Mouse (Mus musculus) gastrocnemius, adult 8-10 months (tissue): ENCODE measurements around the gene E030030I06Rik. TPM values are rescaled to one million over a fixed set of nuclear protein-coding genes. Genes with fewer than 3 reads are reported as not detected.
"Not testable (repeated sequence)": the region's sequence is repeated elsewhere in the genome, so short reads cannot be mapped to it uniquely, and the experiment has no call there.

Experiments used
- DNase-seq, 2 experiments: peaks; one replicate each; pipeline ENCODE4 v3.0.0; 2022; ENCODE audit warnings: low spot score in 2 of 2
- total RNA-seq, 4 experiments: library from RNA; stranded (reverse); gene quantifications; 2 replicates each; pipeline ENCODE4 v1.2.4; 2022

The E030030I06Rik gene
- total RNA-seq, result under 1 TPM in 2 of 4 experiments, not detected in 2; 0.53 to 0.79 TPM

DNA sequence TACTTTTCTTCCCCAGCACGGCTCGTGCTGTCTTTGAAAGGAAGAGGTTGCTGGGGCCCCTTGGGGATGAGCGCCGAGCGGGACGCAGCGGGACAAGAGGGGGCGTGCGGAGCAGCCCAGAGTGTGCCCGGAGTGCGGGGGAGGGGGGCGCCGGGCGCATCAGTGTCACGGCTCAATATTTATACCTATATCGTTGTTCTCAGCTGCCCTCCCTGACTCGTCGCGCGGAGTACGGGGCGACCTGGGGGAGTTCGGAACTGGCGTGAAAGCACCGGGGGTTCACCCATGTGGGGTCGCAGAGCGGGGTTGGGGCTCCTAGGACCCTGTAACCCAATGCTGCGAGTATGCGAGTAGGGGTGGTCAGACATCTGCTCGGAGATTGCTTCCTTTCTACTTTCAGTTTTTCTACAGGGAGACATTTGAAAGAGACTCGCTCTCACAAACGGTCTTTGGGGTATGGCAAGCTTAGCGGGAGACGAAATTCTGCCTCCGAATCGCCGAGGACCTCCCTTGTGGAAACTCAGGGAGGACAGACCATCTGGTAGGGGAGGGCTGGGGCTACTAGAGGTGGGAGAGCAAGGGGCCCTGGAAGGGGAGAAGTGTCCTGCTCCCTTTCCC, at the start of gene E030030I06Rik:
TSS of gene E030030I06Rik (minus strand) at position 198 of the 618 bp plus-strand sequence.
- no peak for DNase-seq

DNA sequence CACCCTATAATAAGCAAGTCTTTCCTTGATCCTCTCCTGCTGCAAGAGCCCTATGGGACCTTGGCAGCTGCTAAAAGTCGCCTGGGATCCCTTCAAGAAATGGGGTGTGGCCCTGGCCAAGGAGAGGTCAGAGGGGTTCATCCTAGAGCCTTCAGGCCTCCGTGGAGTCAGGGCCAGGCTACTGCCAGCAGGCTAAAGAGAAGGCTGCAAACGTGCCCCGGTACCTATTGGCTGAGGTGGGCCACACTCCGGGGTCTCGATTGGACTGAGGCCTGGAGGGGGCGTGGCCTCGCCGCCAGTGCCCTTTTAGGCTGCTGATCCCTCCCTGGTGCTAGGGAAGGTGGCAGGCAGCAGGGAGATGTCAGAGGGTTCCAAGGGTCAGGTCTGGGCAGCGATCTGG, 42.0 kb upstream of the E030030I06Rik start:
- DNase-seq, result not testable (repeated sequence)

DNA sequence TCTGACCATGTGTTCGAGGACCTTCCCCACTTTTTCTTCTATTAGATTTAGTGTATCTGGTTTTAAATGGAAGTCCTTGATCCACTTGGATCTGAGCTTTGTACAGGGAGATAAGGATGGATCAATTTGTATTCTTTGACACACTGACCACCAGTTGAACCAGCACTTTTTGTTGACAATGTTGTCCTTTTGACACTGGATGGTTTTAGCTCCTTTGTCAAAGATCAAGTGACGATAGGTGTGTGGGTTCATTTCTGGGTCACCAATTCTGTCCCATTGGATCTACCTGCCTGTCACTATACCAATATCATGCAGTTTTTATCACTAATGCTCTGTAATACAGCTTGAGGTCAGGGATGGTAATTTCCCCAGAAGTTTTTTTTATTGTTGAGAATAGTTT, 27.4 kb upstream of the E030030I06Rik start:
- not testable (repeated sequence) for DNase-seq

DNA sequence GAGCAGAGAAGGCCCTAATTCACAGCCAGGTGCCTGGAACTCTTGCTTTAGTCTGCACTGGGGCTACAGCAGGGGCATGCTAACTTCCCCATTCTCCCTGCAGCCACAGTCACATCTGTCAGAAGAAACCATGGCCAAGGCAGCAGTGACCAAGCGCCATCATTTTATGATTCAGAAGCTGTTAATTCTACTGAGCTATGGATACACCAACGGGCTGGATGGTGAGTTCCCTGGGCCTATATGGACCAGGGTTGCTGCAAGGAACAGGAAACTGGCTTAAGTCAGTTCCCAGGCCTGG, 25.1 kb upstream of the E030030I06Rik start:
- DNase-seq, result not testable (repeated sequence)

DNA sequence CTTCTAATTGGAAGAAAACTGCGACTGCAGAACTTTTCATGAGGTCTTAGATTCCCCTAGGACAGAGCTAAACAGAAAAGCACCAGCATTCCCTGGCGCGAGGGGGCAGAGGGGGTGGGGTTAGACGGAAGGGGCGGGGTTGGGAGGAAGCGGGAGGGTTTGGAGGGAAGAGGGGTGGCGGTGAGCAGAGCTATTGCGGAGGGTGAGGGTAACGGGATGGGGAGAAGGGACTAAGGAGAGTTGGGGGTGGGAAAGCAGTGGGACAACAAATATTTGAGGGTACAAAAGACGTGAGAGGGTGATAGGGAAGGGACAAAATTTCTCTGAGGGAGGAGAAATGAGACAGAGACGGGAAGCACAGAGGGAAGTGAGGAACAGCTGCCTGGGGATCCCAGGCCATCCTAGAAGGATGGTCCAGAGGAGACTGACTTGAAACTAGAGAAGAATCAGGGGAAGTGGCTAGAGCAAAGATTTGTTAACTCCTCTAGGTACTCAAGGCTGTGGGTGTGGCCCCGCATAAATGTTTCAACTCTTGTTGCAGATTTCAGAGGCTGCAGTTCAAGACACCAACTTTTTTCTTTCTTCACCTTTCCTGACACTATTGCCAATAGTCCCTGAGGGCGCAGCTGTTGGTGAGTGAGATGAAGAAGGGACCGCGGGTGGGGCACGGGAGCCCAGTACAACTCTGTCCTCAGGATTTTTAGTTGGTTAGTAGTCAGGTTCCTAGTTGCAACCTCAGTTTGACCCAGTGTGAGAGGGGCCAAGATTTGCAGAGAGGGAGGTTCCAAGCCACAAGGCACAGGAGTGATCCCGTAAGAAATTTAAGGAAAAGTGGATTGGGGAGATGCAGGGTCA, 24.5 kb upstream of the E030030I06Rik start:
- not testable (repeated sequence) for DNase-seq

DNA sequence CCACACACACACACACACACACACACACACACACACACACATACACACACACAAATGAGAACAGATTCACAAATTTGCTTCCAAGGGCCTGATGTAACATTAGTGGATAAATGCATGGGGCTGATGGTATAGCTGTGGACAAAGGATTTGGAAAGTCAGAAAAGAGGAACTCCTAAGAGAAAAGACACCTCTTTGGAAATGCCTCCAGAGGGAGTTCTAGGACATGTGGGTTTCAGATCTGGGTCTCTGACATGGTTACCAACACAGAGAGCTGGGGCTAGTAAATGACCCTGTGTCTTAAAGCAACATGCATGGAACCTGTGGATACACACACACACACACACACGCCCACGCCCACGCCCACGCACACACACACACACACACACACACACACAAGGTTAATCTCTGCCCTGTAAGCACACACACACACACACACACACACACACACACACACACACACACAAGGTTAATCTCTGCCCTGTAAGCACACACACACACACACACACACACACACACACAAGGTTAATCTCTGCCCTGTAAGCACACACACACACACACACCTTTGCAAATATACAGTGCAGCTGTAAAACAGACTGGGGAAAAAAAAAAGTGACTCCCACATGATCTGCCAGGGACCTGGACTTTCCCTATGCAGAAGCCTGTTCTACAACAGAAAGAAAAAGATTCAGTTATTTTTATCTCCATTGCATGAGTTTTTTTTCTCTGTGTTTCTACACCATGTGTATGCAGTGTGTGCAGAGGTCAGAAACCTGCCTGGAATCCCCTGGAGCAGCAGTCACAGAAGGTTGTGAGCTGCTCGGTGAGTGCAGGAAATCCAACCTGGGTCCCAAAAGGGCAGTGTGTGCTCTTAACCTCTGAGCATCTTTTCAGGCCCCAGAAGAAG, 23.6 kb upstream of the E030030I06Rik start:
- not testable (repeated sequence) for DNase-seq

DNA sequence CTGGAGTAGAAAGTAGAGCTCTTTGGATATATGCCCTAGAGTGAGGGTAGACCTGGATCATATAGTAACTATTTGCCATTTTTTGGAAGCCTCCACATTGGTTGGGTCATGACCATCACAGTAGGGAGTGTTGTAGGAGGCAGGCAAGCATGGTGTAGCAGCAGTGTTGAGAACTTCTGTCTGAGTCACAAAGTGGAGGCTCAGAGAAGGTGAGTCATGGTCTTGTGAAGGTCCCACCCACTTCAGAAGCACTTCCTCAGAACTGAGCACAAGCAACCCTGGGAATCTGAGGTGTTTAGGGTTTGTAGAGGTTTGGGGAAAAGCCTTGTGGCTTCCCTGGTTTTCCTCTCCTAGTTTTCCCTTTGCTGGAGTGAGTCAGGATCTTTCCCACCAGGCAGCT, 20.0 kb upstream of the E030030I06Rik start:
- not testable (repeated sequence) for DNase-seq

DNA sequence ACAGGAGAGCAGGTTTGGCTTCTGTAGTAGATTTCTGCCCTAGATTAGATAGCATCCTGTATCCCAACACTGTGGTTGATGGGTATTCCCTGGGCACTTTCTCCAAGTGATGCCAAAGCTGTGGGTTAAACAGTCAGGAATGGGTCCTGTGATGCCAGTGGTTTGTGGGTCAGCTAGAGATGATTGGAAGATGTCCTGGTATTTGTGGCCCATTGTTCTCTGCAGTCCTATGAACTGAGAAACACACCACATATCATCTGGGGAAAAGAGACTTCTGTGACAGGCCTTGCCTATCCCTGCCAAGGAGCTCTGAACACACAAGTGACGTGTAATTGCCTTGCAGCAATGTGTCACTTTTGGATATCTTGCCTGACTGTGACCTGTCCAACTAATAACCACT, 18.0 kb upstream of the E030030I06Rik start:
- DNase-seq, result not testable (repeated sequence)

DNA sequence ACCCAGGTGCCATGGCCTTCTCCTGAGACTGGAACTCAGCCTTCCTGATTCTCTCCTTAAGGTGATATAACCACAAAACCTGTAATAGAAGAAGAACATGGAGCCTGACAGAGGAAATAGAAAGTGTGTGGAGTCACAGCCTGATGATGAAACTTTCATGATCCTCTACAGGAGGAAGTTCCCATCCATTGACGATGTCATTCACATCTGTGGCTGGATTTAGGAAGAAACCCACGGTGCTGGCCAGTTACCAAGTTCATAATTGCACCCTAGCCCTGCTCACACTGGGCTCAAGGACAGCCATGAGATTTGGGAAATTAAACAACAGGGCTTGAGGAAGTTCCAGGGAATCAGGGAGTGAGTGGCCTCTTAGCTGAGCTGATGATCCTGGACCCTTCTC, 17.0 kb upstream of the E030030I06Rik start:
- not testable (repeated sequence) for DNase-seq

DNA sequence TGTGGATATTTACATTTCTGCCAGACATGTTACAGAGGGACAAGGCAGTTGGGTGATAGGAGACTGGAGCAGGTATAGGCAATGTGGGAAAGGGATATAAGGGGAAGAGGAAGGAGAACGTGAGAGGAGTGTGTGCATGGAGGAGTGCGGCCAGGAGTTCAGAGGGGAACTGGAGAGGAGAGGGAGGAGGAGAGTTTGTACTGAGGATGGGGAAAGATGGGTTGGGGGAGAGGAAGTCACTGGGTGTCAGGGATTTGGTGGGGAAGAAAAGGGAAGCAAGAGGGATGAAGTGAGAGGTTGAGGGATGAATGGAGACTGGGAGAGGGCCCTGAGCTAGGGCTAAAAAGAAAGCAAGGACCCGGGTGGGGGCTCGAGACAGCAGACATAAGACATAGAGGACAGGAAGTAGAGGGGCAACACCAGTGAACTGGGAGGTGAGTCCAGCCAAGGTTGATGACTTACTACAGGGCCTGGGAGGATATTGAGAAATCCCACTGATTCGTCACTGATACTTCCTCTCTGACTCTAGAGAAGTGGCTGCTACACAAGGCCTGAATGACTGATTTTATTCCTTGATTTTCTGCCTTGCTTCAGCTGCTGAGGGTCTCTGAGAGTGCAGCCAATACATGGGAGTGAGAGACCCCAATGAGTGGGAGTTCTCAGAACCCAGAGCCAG, 16.4 kb upstream of the E030030I06Rik start:
- not testable (repeated sequence) for DNase-seq

DNA sequence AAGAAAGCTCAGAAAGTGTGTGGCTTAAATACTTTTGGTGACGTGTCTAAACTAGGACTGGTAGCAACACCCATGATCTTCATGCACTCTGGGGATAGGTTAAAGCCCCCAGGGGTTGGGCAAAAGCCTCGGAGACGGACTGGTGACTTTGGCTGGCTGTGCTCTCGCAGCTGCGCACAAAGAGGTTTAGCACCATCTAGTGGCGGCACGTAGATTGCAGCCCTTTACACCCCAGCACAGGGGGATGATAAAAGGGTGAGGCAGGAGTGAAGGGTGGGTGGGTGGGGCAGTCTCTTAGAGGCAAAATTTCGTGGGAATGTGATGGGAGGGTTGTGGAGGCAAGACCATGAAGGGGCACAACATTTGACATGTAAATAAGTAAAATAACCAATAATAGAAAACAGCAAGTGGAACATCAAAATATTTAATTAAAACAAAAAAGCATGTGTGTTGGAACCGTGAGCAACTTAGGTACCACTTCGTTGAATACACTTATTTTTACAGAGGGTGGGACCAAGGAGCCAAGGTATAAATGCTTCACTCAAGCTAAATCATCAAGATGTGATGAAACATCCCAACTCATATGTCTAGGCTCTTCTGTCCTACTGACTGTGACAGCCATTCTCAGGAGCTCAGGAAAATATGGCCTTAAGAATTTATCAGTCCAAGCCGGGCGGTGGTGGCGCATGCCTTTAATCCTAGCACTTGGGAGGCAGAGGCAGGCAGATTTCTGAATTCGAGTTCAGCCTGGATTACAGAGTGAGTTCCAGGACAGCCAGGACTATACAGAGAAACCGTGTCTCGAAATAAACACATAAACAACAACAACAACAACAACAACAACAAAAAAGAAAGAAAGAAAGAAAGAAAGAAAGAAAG, 14.9 kb upstream of the E030030I06Rik start:
- DNase-seq, result peak; percentile 52 to 54

DNA sequence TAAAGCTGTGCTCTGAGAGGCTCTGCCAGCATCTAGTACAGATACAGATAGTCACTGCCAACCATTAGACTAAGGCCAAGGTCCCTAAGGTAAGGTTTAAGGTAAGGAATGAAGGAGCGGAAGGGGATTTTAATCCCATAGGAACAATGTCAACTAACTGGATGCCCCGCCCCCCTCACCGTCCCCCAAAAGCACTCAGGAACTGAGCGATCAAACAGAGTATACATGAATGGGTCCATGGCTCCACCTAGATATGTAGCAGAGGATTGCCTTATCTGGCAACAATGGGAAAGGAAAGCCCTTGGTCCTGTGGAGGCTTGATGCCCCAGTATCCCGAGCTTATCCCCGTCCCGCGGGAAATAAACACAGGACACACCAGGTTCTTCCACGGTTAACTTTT, 14.2 kb upstream of the E030030I06Rik start:
- not testable (repeated sequence) for DNase-seq

DNA sequence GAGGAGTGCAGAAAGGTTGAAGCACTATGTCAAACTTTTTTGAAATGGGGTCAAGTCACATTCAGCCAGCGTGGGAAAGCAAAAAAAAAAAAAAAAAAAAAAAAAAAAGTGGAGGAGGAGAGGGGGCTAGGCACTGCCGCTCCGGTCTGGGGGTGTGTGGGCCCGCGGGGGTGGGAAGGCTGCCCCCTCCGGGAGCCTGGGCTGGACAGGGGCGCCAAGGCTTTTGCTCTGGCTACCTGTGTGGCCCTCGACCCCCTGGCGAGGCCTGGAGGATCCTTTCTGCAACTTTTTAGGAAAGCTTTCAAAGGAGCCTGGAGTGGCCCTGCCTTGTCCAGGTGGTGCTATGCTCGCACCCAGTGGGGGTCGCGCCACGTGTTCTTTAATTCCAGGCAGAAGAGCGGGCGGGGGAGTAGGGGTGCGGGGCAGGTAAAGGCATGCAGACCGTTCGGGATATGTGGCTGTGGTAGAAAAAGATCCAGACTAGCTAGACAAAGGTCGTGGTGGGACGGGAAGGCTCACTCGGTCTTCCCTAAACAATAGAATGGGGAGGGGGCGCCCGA, 10.6 kb upstream of the E030030I06Rik start:
- DNase-seq, result no peak

DNA sequence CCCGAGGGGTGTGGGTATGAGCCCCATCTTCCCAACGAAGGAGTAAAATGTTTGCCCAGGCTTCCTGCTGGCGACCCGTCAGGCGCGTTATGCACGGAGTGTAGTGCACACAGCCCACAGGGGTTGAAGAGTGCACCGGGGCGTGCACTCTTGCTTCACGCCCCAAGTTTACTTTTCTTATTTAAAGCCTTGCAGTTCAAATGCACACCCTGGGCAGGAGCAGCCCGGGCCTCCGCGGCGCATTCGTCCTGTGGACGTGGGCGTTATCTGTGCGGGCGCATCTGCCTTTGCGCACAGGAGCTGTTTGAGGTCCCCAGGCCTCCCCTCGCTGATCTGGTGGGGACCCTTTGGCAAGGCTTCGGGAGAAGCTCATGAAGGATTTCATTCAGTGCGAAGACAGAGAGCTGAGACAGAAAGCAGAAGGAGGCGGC, 10.1 kb upstream of the E030030I06Rik start:
- DNase-seq, result no peak

DNA sequence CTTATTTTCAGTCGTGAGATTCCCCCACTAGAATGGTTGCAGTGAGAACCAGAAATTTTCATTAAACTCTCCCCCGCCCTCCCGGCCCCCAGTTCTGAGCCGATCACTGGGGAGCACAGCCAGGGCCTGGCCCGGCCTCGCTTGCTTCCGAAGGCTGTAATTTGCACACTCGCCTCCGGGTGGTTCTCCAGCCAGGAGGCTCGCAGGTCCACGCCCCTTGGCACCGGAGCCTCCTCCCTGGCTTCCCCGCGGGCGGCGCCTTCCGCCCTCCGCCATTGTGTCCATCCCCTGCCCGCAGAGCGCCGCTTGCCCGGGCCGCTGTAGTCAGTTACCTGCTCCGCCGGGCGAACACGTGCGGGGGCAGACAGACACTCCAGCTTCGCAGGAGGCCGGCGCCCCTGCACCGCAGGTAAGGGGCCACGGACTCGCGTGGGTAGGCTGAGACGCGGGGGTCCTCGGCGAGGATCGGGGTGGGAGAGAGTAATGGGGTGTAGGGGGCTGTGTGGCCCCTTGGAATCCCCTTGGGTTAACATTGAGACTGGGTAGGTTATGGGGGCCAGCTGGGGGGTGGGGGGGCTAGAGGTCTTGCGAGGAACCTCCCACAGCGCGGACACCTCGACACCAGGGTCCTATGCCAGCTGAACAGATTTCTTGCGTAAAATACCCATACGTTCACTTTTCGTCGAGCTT, 9.4 kb upstream of the E030030I06Rik start, which contains the start of the genes Raet1e and H60b:
TSS of gene Raet1e (plus strand) at position 260 of the 690 bp plus-strand sequence.
TSS of gene H60b (plus strand) at position 277 of the 690 bp plus-strand sequence.
- peak in 1 of 2 experiments; percentile 39 for DNase-seq

DNA sequence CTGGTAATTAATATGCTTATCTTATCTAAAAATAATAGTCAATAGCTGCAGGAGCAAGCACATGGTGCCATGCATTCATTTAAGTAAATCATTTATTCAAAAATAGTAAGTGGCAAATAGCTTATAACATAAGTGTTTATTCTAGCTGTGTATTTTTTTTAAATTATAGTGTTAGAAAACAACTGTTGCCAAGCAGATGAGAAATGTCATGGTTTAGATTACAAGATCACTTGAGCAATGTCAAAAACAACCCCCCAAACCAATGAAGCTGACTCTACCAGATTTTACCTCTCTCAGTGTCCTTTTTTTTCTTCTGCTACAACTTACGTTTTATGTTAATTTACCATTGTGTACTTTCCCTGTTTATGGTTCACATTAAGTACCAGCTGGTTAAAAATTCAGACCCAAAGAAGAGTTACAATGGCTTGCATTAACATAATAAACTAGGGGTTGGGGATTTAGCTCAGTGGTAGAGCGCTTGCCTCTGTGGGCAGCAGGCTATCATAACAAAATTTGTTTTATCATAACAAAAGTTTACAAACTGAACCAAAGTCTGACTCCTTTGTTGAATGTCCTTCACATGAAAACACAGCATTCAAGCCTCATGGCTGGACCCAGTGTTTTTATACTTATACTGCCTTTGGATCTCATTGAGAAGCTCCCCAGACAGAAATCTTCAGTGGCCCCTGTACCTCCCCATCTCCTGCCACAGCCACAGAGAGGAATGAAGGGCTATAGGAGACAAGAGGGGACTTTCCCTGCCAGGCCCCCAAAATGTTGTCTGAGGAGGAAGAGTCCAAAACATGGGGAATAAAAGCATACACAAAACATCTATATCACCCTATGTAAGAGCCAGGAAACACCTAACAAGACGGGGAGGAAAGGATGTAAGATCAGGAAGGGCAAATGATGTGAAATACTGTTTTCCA, 6.1 kb upstream of the E030030I06Rik start:
- no peak for DNase-seq

DNA sequence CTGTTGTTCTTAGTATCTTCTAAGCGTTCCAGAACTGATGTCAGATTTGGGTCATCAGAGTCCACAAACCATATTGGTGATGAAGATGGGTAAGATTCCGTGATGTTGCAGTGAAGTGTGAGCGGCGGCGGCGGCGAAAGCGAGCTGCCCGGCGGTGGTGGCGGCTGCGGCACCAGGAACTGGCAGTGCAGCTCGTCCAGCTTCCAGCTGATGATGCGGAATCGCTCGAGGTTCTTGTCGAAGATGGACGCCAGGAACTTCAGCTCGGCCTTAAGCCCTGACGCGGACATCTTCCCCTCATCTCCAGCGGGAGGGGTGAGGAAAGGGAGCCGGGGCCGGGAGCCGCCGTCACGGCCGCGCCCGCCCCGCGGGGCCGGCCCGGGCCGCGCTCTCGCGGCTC, 5.1 kb upstream of the E030030I06Rik start:
- DNase-seq, result not testable (repeated sequence)

DNA sequence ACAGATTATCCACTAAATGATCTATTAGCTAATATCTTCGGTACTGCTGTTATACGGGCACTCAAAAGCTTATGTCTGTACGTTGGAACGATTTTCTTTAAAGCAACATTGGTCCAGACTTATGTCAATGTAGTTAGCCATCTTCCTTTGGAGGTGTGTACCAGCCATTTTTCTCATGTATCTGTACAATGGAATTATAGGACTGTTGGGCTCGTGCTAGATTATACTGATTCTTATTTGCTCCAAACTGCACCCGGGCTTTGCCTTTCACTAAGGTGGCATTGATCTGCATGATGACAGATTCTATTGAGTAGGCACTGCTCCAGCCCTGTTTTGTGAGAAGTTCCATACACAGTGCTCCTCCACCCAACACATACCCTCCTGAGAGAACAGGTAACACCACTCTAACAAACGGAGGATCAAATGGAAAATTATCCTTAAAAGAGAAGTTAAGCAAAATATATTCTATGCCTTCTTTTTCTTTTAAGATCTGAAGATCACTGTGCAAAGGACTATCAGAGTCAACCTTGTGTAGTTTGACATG, 4.1 kb upstream of the E030030I06Rik start:
- not testable (repeated sequence) for DNase-seq
